Mouse (Mus musculus): ENCODE measurements around the gene Acer2.

DNA sequence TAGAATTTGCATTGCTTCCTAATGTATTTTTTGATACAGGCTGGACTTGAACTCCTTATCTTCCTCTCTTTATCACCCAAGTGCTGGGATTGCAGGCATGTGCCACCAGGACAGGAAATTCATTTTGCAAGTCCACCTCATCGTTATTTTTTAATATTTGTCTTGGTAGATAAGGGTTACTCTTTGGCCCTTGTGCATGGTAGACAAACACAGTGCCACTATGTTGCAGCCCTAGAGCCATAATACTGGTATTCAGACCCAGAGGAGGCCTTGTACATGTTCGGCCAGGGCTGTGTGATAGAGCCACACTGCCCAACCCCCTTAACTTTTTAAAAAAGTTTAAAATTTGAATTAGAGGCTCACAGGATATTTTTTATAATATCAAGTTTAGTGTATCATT is 26.9 kb upstream of the Acer2 start:
- TF ChIP-seq MAFK (IDR thresholded peaks at IDR 0.05; ENCODE audit: insufficient read depth, low read depth, low read length): no peak
- TF ChIP-seq ZNF384 (IDR thresholded peaks at IDR 0.05; ENCODE audit: low read depth, low read length): no peak
- TF ChIP-seq CHD2 (IDR thresholded peaks at IDR 0.05; ENCODE audit: low read depth, low read length): no peak
- no peak for TF ChIP-seq ZC3H11A (IDR thresholded peaks at IDR 0.05; ENCODE audit: borderline replicate concordance, low read depth, low read length)
